Mouse (Mus musculus) adrenal gland, adult 18-20 months (tissue): Measurements from ENCODE around the gene Pih1d1. TPM values are rescaled to one million over a fixed set of nuclear protein-coding genes. Genes with fewer than 3 reads are reported as not detected.
"Not testable (repeated sequence)": the region's sequence is repeated elsewhere in the genome, so short reads cannot be mapped to it uniquely, and the experiment has no call there.

Source experiments
- DNase-seq, 2 experiments: peaks; one replicate each; pipeline ENCODE4 v3.0.0; 2021 to 2022; ENCODE audit warnings: low spot score in 2 of 2
- total RNA-seq, 2 experiments: library from RNA; stranded (reverse); gene quantifications; 1 replicate in 1 of 2; 2 replicates in 1 of 2; pipeline ENCODE4 v1.2.3; 2021

The Pih1d1 gene
- total RNA-seq, 2 experiments from 2014 or later = 57.3 to 58.6 TPM

DNA sequence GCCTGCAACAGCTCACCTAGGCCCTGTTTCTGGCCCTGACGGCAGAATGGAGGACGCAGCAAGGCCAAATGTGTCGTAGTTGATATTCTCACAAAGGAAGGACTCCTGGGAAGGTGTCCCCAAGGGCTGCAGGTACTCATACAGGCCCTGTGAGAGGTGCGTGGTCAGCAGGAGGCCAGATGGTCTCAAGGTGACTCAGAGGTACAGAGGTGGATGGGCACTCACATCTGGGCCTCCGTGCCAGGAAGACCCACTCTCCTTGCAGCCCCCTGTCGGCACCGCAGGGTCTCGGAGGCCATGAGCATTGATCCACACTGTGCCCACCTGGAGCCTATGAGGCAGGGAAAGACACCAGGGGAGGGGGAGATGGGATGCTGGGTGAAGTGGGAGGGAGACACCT, 8.6 kb upstream of the Pih1d1 start:
- no peak for DNase-seq

DNA sequence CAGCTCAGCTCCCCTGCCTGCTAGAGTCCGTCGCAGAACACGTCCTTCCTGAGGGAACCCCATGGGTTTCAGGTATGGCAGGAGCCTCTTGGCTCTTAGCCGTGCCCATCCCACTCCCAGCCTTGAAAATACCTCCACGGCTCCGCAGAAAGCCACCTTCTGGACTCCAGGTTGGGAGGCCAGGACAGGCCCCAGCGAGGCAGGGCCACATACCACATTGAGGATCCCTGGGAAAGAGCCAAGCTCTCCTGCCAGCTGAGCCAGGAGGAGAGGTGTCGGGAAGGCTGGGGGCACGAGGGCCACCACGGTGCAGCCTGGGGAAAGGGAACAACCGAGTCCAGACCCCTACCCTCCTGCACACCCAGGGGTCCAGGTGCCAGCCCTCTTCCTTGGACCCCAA, 6.8 kb upstream of the Pih1d1 start:
- no peak for DNase-seq

DNA sequence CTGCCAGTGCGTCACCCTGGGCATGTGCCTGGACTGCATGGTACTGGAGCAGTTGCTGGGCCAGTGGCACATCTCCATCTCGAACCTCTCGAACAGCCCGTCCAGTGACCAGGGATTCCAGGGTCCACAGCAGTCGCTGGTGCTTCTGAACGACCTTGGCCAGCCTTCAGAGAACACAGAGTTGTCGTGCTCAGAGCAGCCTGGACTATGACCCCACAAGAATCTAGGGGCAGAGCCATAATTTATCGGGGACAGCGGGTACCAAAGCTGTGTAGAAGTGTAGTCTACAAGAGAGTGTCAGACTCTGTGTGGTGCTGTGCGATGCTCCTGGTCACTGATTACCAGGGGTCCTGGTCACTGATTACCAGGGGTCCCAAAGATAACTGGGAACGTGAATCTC, 6.2 kb upstream of the Pih1d1 start:
- DNase-seq = no peak

DNA sequence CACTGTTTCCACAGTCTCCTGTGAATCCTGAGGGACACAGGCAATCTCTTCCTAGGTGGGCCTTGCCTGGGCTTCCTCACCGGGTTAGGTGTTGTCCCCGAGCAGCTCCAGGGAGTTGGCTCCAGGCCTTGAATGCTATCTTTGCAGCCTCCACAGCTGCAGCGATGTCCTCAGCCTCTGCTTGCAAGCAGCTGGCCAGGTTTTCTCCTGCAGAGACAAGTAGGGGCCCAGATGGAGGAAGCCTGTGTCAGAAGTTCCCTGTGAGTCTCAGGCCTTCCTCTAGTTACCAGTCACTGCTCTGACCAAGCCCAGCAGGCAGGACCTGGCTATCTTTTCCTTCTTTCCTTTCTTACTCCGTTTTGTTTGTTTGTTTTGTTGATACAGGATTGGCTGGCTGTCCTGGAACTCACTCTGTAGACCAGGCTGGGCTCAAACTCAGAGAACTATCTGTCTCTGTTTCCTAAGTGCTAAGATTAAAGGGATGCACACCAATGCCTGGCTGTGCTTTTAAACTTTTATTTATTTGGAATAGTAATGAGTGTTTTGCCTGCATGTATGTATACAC, 5.5 kb upstream of the Pih1d1 start:
- no peak for DNase-seq

DNA sequence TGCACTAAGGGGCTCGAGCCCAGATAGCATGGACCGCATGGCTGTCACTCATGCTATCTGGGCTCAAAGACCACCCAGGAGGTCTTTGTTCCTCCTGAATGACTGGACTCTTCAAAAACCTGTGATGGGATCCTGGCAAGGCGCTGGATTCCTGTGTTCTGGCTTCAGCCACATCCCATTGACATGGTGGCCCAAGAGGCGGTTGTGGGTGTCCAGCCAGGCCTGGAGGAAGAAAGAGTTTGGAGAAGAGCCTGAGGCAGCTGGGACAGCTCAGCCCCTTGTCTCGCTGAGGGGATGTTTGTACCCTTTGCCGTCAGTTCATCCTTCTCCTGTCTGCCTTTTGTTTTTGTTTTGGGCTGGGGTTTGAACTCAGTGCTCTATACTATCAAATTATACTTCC, 4.6 kb upstream of the Pih1d1 start:
- DNase-seq = no peak

DNA sequence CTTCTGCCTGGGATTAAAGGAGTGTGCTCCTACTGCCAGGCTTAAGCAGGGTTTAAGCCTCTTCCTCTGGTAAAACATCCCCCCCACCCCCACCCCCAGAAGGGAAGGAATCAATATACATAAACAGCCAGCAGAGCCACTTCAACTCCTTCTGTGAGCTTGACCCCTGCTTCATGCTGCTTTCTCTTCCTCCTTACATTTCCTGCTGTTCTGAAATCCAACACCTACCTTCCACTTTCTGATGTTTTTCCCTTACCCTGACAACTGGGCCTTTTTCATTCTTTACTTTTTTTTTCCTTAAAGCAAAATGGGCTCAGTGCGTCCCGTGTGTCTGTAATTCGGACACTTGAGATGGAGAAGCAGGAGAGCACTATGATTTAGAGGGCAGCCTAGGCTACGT, 3.8 kb upstream of the Pih1d1 start:
- DNase-seq = no peak

DNA sequence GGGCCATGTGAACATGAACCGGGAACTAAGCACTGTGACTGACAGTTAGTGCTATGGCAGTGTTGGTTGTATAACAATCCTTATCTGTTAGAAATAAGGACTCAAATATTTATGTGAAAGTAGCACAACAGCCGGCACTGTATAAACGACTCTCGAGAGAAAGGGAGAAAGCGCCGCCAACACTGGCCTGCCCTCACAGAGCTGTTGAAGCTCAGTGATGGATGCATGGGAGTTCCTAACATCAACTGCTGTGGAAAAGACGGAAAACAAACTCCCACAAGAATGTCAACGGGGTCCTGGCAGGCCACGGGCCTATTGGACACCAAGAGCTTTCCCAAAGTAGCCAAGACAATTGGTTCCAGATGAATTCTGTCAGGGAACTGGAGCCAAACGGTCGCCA, 2.8 kb upstream of the Pih1d1 start:
- DNase-seq = no peak

DNA sequence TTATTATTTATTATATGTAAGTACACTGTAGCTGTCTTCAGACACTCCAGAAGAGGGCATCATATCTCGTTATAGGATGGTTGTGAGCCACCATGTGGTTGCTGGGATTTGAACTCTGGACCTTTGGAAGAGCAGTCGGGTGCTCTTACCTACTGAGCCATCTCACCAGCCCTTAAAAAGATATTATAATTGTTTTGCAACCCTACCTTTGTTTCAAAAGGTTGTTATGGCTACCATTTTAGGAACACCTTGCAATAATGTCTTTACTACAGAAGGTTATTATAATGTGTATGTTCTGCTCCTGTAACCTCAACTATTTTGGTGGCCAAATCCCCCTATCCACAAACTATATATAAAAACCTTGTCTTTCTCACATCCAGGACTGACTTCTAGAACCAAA, 1.1 kb upstream of the Pih1d1 start:
- DNase-seq = not testable (repeated sequence)

DNA sequence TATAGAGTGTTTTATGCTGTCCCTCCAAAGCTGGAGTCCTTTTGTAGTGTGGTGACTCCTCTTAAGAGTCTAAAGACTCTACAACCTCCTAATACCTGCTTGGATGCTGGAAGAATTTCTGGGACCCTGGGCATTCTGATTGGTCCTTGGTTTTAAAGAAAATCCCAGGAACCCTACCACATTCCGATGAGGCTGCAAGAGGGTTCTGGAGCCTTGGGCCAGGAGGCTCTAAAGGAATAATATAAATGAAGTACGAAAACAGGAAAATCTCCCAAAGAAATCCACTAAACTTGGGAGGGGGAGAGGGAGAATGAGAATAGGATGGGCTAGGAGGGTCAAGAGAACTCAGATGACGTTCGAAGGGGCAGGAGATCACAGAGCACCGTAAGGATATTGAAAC, 517 bp upstream of the Pih1d1 start:
- no peak for DNase-seq

DNA sequence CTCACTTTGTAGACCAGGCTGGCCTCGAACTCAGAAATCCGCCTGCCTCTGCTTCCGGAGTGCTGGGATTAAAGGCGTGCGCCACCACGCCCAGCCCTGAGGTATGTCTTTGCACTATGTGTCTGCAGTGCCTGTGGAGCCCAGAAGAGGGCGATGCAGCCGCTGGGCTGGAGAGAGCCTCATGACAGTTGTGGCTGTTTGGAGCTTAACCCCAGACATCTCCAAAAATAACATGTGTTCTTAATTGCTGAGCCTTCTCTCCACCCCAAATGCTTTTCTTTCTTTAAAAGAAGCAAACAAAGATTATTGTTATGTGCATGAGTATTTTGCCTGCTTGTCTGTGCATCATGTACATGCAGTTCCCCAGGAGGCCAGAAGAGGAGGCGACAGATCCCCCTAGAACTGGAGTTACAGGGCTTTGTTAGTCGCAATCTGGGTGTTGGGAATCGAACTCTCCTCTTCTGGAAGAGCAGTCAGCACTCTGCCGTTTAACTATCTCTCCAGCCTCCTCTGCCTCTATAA, 951 bp downstream of the Pih1d1 start:
- DNase-seq = peak in 1 of 2 experiments; percentile 54

DNA sequence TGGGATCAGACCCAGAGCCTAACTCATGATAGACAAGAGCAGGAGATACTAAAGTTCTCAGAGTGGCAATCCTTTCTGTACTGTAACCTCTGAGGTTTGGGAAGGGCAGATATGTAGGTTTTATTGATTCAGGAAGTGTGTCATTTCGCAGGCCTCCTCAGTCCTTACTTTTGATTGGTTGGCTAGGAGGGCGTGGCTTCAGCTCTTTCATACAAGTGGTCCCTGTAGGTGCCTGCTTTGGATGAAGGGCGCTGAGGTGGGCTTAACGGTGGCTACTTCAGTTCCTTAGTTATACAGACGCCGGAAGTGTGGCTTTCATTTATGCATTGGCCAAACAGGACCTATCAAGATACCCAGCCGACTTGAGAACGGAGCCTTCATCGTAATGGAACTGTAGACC, 1.5 kb downstream of the Pih1d1 start:
- DNase-seq = no peak

DNA sequence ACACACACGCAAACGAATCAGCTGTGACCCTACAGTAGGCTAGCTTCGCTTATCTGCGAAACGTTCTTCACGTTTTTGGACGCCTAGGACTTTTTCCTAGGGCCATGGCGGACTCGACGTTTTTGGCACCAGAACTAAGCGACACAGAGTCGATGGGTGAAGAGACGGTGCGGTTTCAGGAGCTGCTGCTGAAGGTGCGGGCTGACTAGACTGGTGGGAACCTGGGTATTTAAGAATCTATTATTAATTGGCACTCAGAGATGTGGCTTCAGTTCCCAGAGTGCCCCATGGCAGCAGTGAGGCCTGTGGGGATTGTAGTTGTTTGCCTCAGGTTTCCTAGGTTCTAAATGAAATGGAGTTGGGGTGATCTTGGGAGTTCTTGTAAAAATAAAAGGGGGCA, 2.1 kb downstream of the Pih1d1 start:
- DNase-seq = no peak

DNA sequence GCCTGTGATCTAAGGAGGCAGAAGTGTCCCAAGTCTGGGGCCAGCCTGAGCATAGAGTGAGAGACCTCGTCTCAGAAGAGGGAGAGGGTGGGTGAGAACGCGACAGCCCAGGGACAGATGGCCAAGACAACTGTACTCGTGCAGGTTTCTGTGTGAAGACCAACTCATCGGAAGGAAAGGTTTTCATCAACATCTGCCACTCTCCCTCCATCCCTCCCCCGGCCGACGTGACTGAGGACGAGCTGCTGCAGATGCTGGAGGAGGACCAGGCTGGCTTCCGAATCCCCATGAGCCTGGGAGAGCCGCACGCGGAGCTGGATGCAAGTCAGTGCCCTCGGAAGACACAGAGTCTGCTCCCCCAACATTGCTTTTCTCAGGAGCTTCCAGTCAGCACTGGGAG, 3.4 kb downstream of the Pih1d1 start:
- no peak for DNase-seq

DNA sequence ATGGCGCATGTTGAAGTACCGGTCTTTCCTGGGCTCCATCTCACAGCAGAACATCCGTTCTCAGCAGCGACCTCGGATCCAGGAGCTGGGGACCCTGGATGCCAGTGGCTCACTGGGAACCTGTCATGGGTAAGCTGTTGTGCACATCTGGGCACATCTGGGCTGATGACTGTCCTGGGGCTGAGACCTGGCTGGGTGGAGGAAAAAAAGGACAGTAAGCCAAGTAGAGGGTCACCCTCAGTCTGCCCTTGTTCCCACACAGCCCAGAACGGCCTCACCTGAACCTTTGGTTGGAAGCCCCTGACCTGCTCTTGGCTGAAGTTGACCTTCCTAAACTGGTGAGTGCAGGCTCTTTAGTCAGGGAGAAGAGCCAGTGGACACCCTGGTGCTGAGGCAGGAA, 4.9 kb downstream of the Pih1d1 start:
- DNase-seq = no peak

DNA sequence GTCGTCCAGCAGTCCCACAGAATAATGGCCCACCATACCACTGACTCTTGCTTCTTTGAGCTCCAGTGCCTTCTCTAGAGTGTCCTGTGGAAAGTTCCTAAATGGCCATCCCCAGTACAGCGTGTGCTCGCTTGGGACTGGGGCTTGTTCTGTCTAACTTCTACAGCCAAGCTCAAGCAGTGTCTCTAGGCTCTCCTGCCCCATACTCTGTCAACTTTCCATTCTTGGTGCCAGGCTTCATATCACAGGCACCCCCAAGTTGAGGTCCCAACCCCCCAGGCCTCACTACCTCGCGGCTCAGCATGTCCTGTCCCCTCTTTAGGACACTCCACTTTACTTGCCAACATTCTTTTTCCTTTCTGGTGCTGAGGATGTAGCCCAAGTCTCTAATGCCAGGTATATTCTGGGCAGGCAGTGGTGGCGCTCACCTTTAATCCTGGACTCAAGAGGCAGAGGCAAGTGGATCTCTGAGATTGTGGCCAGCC, 6.3 kb downstream of the Pih1d1 start:
- DNase-seq = no peak

DNA sequence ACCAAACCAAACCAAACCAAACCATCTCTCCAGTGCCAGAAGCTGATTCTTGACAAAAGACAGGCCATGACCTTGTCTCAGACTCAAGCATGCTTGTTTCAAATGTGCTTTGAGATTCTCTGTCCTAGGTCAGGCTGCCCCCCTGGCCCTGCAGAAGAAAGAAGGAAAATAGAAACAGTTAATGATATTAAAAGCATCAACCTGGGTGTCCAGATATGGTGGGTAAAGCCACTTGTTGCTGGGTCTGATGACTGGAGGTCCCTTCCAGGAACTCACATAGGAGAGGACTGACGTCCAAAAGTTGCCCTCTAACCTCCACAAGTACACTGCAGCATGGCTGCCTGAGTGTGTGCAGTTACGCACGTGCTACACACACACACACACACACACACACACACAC, 6.8 kb downstream of the Pih1d1 start:
- DNase-seq = no peak

DNA sequence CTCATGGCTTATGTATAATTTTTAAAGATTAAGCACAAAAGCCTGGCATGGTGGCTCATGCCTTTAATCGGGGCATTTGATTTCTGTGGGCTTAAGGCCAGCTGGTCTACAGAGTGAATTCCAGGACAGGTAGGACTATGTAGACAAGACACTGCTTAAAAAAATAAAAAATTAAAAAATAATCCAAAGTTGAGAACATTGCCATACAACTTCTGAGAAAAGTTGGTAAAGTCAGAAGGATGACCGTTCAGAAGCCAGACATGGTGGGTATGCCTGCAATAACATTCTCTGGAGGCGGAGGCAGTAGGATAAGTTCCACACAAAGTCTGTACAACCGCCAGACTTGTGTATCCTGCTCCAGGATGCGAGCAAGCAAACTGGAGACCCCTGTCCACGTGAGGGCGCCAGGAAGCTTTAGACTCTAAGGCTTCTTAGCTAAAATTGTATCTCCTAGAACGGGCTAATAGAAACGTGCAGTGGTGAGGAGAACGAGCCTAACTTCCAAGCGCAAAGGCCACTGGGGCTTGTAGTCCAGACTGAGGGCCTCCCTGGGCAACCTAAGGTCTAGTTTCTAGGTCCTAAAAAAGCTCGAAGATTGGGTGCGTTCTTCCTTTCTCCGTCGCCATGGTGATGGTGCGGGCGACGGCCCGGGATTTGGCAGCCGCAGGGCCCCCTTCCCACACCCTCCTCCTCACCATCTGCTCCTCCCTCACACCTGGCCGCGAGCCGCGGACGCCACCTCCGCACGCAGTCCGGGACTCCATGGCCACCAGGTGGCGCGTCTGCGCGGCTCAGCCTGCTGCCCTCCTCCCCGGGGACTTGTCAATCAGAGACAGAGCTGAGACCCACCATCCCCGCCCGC, 7.7 kb downstream of the Pih1d1 start:
- DNase-seq = peak; percentile 84 to 93

DNA sequence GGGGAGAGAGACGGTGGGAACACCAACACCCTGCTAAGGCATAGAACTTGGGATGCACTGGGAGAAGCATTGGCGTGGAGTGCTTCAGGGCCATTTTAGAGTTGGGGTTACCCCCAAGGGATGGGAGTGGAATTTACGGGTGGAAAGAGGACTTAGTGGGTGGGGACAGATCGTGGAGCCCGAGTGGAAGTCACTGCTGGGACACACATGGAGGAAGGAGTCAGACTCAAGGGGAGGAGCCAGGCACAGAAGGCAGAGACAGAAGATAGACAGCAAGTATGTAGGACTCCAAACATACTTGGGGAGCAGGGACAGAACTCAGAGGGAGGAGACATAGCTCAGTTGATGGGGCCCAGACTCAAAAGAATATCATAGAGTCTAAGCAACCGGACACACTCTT, 8.4 kb downstream of the Pih1d1 start:
- no peak for DNase-seq

DNA sequence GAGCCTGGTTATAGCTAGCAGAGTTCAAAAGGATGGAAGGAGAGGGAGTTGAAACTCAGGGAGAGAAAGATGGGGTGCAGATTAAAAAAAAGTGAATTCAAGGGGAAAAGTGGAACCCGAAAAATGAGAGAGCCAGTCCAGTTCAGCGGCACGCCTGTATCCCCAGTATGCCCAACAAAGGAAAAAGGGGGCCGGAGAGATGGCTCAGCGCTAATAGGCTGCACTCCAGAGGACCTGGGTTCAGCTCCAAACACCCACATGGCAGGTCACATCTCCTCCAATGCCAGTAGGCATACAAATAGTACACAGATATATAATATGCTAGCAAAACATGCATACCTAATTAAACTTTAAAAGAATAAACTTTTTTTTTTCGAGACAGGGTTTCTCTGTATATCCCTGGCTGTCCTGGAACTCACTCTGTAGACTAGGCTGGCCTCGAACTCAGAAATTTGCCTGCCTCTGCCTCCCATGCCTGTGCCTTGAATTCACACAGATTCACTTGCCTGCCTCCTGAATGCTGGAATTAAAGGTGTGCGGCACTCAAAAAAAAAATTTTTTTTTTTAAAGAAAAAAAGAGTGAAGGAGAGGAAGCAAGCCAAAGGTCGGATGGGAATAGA, 9.0 kb downstream of the Pih1d1 start:
- DNase-seq = no peak

DNA sequence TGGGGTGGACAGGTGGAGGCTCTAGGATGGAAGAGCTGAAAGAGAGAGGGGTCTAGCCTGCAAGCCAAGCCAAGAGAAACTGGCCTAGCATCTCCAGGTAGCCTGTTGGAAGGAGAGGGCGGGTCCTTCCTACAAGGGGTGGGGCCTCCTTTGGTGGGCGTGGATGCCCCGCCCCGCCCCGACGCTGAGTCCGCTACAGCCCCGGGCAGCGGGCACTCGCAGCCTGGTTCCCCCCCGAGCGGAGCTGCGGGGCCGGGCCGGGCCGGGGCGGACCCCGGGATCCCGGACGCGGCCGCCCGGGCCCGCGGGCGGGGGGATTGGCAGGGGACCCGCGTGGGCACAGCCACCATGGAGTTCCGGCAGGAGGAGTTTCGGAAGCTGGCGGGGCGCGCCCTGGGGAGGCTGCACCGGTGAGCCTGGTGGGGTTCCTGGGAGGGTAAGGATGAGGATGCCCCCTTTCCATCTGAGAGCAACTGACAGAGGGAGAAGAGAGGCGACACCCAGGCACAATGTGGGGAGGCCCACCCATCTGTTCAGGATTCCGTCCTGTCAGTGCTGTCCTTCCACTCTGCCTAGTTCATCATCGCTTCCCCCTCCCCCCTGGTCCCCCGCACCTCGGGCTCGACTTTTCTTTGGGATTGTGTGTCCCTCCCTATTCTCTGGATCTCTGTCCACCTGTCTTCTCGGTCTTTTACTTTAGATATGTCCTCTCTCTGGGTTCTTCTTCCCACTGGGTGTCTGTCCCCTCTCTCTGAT, 9.8 kb downstream of the Pih1d1 start, which contains the start of gene Slc17a7:
Slc17a7 (plus strand) TSS at position 215 of the 756 bp plus-strand sequence.
- DNase-seq = peak; percentile 33 to 46

DNA sequence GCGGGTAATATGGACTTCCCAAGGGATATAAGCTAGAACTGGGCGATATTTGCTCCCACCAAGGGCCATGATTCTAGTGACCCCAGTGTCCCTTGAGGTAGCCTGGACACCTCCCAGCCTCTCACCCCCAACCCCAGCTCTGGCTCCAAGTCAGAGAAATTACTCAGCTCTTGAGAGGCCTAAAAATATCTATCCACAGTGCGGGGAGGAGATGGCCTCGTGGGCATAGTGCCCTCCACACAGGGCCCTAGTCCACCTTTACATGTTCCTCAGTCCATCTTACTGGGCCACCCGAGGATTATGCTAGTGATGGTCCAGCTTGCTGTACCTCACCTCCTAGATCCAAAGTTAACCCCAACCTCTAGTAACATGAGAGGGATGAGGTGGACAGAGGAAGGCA, 10.7 kb downstream of the Pih1d1 start:
- no peak for DNase-seq
